Mouse (Mus musculus): ENCODE measurements around the gene Igf2bp2.

Gene Igf2bp2

DNA sequence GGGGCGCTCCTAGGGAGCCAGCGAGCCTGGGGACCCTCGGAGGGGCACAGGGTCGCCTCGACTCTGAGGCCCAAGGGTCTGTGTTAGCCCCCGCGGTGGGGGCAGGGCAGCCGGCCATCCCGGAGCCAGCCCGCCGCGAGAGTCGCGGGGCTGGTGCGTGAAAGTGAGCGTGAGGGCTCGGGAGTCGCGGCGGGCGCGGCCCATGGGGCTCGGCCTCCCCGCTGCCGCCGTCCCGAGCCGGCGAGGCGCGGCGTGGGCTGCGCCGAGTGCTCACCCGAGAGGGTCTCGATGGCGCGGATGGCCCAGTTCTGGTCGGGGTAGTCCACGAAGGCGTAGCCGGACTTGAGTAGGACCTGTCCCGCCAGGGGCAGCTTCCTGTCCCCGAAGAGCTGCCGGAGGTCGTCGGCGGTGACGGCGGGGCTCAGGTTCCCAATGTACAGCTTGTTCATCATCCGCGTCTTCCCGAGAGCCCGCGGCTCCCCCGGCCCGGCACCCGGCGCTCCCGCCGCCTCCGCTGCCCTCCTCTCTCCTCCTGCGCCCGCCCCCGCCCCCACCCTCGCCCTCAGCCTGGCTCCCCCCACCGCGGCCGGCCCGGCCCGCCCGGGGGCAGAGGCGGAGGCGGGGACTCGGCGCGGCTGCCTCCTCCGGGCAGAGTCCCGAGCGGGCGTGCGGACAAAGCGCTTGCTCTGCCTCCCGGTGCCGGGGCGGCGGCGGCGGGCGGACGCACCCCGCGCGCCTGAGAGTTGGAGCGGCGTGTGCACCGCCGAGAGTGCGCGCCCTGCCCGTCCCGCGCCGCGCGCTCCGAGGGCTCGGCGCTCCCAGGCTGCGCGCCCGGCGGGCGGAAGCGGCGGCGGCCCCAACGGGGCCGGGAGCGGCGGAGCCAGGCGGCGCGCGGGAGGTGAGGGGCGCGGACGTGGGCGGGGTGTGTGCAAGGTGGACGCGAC is at the start of gene Igf2bp2:
Gene Igf2bp2, minus strand, starts transcription at position 788 of the 944 bp plus-strand sequence.
- DNase-seq (ENCODE audit: low spot score in 2 of 2): peak in 1 of 2 experiments; percentile 6

DNA sequence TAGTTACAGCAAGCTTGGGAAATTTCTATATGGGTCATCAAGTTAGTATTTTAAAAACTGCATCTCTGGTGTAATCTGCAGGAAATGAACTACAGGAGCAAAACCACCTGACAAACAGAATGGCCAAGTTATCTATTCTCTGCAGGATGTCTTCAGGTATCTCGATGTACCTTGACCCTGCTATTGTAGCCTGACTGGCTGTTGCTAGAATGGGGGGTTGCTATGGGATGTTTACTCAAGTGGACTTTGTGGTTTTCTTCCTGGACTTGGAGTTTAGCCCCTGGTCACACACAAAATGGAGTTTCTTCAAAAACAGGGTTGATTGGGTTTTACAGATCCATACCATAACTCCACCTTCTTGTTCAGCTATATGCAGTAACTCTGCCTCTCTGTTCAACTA is 40.4 kb upstream of the Igf2bp2 start:
- no peak for DNase-seq (ENCODE audit: low spot score in 2 of 2)

DNA sequence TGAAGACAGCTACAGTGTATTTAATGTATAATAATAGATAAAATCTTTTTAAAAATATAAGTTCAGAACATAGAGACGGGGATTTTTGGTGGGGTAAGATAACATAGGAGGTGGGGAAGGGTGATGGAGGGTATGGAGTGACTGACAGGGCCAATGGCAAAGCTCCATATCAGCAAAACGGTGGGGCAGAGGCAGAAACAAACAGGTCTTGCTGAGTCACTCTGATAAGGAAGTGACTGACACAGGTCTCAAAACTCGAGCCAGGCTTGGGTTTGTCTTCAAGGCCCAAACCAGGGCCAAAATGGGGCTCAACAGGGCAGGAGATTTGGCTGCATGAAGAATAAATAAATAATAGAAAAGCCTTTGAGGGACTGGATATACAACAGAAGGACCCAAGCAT is 38.8 kb upstream of the Igf2bp2 start:
- no peak for DNase-seq (ENCODE audit: low spot score in 2 of 2)

DNA sequence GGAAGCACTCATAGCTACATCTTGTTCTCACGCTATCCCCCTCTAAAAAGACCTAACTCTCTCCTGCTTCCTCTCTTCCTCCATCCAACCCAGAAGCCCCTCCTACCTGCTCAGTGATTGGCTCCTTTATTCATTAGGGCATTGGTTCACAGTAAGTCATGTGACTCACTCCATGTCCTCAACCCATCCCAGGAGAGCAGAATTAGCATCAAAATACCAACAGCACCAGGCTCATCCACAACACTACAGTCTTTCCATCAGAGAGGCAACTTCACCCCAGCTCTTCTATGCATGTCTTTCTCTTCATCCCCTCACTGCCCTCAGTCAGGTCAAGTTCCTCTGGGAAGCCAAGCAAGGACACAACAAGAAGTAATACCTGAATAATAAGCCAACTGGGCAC is 37.4 kb upstream of the Igf2bp2 start:
- DNase-seq (ENCODE audit: low spot score in 2 of 2): no peak

DNA sequence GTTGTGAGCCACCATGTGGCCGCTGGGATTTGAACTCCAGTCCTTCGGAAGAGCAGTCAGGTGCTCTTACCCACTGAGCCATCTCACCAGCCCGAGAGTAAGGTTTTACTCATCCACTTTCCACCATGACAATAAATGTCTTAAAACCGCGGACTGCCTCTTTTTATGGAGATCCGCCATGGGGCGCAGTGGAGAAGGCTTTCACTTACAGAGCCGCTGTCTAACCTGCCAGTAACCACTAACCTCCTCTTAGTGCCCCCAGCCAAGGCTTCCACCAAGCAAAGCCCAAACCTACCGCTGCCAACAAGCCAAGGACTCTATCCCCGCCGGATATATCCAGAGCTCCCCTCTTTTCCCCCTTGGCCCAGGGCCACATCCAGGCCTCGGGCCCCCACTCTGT is 24.3 kb upstream of the Igf2bp2 start:
- no peak for DNase-seq (ENCODE audit: low spot score in 2 of 2)

DNA sequence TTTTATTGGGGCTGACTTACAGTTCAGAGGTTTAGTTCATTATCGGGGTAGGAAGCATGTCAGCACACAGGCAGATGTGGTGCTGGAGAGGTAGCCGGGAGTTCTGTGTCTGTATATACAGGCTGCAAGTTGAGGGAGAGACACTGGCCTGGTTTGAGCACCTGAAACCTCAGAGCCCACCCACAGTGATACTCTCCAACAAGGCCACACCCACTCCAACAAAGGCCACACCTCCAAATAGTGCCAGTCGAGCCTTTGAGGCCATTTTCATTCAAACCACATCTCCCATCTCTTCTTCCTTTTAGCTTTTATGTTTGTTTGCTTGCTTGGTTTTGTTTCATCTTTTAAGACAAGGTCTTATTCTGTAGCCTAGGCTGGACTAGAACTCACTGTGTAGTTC is 22.3 kb upstream of the Igf2bp2 start:
- DNase-seq (ENCODE audit: low spot score in 2 of 2): no peak

DNA sequence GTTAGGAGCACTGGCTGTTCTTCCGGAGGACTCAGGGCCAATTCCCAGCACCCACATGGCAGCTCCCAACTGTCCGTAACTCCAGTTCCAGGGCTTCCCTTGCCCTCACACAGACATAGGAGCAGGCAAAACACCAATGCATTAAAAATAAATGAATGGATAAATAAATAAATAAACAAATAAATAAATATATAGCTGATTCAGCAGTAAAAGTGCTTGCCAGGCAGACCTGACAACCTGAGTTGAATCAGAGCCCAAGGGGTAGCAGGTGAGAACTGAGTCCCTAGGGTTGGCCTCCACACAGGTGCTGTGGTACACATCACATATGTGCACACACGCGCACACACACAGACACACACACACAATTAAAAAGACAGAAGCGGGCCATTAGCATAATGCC is 21.0 kb upstream of the Igf2bp2 start:
- no peak for DNase-seq (ENCODE audit: low spot score in 2 of 2)

DNA sequence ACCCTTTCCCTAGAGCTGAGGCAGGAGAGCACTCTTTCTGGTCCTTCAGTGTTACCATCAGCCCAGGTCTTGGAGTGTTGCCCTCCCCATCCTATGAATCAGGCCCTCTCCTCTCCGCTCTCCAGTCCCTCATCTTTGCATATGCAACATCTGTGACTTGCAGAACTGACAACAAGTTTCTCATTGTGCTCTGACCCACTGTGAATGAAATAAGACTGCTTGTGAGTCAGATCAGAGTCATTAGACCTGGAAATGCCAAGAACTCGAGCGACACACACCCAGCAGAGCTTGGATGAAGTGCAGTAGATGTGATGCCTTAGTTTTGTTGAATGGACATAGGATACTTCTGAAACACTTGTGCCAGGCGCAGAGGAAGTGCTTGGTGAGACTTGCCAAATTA is 19.2 kb upstream of the Igf2bp2 start:
- no peak for DNase-seq (ENCODE audit: low spot score in 2 of 2)

DNA sequence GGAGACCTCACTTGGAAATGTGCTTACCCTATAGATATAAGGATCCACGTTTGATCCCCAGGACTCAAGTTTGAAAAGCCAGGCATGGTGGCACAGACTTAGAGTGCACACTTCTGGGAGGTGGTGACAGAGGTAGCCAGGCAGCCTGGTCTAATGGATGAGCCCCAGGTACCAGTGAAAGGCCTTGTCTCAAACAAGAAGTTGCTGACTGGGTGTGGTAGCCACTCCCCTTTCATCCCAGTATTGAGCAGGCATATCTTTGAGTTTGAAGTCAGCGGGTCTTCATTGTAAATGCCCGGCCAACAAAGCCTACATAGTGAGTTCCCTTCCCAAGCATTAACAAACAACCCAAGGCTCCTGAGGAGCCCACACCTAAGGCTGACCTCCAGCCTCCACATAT is 15.7 kb upstream of the Igf2bp2 start:
- no peak for DNase-seq (ENCODE audit: low spot score in 2 of 2)

DNA sequence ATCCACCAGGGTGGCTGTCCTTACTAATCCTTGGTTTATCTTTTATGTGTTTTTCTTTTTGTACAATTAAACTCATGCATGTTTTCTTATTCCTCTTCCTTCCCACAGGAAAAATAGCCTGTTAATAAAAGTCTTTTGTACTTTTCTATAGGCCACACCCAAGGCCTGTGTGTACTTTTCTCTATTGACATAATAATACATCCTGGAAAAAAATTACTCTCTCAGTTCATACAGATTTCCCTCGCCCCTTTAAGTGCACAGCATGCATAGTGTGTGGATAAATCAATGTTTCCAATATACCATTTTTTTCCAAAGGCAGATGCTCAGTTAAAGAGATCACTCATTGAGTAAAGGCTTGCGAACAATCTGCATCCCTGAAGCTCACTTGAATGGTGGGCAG is 14.9 kb upstream of the Igf2bp2 start:
- no peak for DNase-seq (ENCODE audit: low spot score in 2 of 2)

DNA sequence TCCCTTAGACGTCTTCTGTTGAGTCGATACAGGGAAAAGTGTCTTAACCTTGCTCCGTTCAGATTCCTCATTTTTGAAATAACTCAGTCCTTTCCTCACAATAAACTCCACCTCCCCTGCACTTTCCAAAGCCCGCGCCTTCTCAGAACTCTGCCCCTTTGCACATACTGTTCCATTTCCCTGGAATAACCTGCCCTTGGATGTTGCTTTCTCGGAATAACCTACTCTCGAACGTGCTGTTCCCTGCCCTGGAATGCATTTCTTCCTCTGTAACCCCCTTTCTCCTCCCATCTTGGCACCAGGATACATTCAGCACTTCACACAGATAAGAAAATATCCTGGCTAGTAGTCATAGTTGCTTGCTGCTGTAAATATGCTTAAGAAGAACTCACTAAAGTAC is 5.6 kb upstream of the Igf2bp2 start:
- DNase-seq (ENCODE audit: low spot score in 2 of 2): no peak

DNA sequence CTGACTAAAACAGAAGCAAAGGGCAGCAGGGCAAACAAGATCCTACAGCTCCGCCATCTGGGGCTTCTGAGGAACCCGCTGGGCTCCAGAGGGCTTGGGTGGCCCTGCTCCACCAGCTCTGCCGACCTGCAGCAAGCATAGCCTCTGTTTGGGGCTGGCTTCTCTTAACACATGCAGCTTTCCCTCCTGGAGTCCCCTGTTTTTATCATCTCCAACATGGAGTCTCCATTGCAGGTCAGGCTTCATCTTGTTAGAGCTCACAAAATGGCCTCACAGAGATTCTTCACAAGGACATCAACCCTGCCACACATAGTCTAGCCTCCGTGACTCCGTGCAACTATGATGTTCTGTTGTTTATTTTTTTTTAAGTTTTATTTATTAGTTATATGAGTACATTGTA is 2.5 kb upstream of the Igf2bp2 start:
- no peak for DNase-seq (ENCODE audit: low spot score in 2 of 2)

DNA sequence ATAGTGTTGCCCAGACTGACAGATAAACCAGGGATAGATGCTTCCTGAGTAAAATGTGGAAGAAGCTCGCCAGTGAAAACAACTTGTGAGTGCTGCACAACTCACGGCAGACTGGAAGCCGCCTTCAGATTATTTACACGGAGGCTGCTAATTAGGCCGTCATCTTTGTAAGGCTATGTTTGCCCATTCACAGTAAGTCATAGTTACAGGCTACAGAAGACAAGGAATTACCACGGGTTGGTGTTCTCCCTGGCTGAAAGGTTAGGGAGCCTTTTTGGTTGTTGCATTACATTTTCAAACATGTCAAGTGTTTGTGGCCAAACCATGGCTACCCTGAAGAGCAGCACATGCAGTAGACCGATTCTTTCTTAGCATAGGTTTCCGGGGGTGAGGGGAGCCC is 1.3 kb upstream of the Igf2bp2 start:
- no peak for DNase-seq (ENCODE audit: low spot score in 2 of 2)

DNA sequence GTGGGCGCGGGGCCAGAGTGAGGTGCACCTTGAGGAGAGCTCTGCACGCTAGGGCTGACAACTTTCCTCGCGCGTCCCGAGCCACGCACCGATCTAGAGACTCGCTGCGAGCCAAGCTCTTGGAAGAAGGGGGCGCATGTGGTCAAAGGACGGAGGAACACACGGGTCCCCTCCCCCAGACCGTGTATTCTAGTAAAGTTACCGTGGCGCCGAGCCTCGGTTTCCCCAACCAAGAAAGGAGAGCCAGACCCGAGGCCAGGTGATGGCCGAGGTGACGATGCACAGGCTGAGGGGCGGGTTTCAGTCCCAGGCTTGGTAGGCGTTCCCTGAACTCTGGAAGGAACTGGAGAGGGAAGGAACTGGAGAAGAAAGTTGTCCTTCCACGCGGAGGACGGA is 355 bp upstream of the Igf2bp2 start:
- no peak for DNase-seq (ENCODE audit: low spot score in 2 of 2)

DNA sequence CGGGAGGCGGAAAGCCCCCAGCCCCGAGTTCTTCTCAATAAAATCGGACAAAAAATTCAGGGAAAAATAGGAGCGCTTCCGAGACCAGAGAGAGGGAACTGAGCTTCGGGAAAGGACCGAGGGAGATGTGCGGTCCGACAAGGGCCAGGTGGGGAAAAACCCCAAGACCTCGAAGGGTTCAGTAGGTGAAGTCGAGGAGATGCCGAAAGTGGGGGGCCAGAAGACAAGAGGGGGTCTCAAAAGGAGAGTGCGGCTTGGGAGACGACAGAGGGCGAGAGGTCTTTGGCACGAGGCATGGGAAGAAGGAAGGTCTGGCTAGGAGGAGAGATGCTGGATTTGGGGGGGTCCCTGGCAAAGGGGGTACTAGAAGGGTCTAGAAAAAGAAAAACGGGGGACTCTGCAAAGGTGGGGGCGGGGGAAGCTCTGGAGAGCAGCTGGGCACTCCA is 1.0 kb downstream of the Igf2bp2 start:
- no peak for DNase-seq (ENCODE audit: low spot score in 2 of 2)

DNA sequence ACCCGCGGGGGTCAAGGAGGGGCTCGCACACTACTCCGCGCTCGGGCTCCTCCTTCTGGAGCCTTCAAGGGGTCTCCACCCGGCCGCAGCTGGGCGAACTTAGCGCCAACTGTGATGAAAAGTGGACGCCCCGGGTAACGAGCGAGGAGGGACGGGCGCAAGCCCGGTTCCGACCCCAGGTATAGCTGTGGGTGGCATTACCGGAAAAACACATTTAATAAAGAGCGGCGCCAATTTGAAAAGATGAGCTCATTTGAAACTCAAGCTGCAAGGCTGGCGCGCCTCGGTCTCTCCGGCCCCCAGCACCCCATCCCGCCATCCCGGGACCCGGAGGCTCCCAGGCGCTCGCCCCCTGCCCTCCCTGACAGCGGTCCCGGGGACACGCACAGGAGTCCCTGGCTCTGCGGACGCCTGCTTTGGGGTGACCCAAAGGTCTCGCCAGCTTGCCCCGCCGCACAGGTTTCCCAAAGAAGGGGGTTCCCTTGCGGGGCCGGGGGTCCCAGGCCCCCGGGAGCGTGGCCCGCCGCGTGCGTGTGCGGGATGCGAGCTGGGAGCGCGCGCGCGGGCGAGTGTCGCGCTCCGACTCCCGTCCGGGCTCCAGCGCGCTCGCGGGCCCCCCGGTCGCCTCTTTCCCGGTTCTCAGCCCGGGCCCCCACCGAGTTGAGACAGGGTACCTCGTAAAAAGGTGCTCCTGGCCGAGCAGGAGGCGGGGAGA is 1.6 kb downstream of the Igf2bp2 start:
- no peak for DNase-seq (ENCODE audit: low spot score in 2 of 2)

DNA sequence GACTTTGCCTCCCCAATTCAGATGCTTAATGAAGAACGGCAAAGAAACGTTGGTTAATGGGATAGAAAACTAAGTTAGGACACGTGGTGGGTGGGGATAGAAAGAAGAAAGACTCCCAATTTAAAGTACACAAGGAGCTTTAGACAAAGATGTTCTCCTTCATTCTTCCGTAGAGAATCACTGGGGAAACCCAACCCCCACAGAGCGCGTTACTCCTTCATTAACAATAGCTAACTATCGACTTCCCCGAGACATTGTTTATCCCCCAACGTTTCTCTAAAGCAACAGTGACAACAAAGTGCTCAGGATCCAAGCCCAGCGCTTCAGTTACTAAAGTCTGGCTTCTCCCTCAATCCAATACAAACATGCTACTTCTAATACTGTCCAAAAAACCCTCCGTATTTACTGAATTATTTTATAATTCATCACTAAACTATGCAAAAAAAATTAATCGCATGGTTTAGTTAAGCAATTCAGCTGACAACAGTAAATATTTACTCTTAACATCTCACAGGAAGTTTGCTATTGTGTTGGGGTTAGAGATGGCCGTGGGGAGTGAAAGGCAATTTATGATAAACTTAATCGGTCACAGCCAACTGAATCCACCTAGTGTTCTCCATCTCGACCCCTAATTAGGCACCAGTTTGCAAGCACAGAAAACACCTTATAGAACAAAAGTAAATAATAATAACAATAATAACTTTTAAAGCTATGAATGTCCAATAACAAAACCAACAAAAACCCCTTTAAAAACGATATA is 2.5 kb downstream of the Igf2bp2 start:
- DNase-seq (ENCODE audit: low spot score in 2 of 2): no peak

DNA sequence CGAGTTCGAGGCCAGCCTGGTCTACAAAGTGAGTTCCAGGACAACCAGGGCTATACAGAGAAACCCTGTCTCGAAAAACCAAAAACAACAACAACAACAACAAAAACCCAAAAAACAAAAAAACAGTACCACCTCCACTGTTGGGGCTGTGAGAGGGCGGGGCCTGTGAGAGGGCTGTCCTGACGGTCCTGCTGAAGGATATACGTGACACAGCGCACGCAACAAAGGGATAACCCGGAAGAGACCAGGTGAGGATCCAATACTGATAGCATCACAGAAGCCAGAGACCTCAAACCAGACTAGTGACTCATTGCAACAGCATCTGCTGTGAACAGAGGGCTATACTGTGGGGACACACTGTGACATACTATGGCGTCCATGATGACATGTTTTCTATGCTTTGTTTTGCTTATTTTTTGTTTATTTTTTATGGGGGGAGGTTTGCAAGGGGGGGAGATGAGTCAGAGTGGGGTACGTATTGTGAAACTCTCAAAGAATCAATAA is 10.1 kb downstream of the Igf2bp2 start:
- no peak for DNase-seq (ENCODE audit: low spot score in 2 of 2)

DNA sequence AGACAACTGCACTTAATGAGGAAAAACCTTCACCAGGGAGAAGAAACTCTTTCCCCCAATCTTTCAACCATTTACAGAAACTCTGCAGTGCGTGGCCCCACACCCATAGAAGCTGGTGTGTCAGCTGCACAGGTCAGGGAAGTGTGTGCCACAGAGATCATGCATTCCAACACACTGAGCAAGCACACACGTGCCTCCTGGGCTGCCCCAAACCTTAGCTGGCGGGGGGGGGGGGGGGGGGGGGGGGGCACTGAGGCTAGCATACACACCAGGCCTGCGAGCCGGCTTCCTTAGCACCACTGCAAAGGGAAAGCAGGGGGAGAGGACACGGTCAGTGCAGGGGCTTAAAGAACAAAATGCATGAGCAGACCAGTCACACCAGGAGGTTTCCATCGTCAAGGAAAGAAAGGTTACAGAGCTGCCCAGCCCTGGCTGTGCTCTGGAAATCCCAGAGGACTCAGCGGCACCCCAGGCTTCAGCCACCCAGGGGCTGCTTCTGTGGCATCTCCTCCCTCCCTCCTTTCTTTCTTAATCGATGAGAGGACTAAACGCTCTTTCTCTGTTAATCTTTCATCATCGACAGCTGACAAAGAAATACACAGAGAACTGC is 11.3 kb downstream of the Igf2bp2 start:
- no peak for DNase-seq (ENCODE audit: low spot score in 2 of 2)

DNA sequence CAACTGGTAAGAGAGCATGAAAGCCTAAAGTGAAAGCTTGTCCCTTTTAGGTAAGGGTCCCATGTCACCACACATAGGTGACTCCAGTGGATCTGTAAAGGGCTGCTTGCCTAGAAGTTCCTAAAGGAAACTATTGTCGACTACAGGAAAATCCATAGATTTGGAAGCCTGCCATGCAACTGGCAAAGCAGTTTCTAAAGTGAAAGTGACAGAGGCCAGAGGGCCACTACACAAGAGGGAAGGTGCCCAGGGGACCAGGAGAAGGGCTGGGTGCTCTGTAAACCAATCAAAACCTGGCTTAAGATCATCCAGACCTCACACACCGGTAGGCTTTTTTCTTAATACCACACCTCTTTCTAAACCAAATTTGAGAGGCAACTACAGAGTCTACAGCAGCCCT is 12.7 kb downstream of the Igf2bp2 start:
- DNase-seq (ENCODE audit: low spot score in 2 of 2): no peak

DNA sequence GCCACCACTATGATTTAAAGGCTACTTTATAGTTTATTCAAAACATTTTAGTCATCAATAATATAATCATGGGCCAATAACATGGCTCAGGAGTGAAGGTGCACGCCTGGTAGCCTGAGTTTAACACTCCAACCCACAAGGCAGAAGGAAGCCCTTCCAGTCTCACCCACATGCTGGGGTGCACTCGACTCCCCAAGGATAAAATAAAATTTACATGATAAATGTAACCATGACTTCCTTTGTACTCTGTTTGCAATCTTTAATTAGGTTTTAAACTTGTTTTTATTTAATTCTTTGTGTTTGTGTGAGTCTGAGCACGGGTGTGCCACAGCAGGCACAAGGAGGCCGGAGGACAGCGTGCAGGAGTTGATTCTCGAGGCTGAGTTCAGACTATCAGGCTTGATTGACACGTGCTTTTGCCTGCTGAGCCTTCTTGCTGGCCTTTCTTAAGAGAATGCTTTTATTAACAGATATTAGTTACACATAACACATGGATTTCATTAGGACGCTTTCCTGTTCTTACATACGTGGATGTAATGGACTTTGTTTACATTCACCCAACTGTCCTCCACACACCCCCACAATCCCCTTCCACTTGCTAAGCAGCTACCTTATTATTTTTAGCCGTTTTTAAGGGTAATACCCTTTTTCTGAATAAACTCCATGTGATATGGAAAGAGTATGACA is 13.3 kb downstream of the Igf2bp2 start:
- DNase-seq (ENCODE audit: low spot score in 2 of 2): no peak
